Mouse (Mus musculus) megakaryocyte-erythroid progenitor cell, adult 5 weeks (primary cell): ENCODE data around the gene Ksr1. TPM values are rescaled to one million over a fixed set of nuclear protein-coding genes. Genes with fewer than 3 reads are reported as not detected.

ENCODE experiments used
- polyA plus RNA-seq: library from polyadenylated mRNA; stranded (reverse); fragments of >175 nt; gene quantifications from 2 replicates; pipeline ENCODE4 v1.2.3, GENCODE M21; 2012

The Ksr1 gene
- polyA plus RNA-seq: 37.1 and 43.4 TPM in 2 replicates

DNA sequence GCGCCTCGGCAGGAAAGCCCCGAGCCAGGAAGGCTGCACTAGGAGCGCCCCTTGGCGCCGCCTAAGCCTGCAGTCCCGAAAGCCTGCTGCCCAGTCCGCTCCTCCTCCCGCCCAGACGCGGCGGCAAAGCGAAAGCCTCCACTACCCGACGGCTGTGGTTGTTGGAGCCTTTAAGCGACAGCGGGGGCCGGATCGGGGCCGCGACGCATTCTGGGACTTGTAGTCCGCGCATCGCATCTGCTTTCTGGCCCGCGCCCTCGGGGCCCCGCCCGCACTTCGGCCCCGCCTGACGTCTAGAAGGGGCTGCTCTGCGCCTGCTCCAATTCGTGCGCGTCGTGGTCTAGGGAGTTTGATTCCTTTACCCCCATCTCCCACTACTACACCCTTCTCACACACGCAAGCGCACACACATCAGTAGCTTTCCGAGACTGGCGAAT lies at the start of gene Ksr1:
Ksr1 (minus strand) TSS at position 77 of the 437 bp plus-strand sequence.

GRCm38 (mm10) chr11:78984483-78985177 lies 161.6 kb downstream of the Ksr1 start, which contains the start of gene Lgals9:
Gene Lgals9 (minus strand): TSS chr11:78984946.

Other genes with a start within 250 kb of the Ksr1 start
- not detected in 2 replicates for gene Nos2, start 225.6 kb downstream of the Ksr1 start, polyA plus RNA-seq
- gene Lgals9, start 161.5 kb downstream of the Ksr1 start, polyA plus RNA-seq: 27.9 and 31.9 TPM in 2 replicates
- 214 and 242 TPM in 2 replicates for gene Wsb1, start 108.3 kb upstream of the Ksr1 start, polyA plus RNA-seq
- gene Gm9964, start 150.5 kb upstream of the Ksr1 start, polyA plus RNA-seq: not detected in 2 replicates
- gene Nf1, start 193.3 kb upstream of the Ksr1 start, polyA plus RNA-seq: 6.0 and 6.2 TPM in 2 replicates